Mouse (Mus musculus) midbrain, postnatal 0 days (tissue): ENCODE results near the gene Mmd. TPM values are rescaled to one million over a fixed set of nuclear protein-coding genes. Genes with fewer than 3 reads are reported as not detected.

Experiments
- ATAC-seq: fragments of 200-750 bp; cut with Nextera tagmentation; 2 replicates; pipeline ENCODE4 v1.8.0; 2017; ENCODE audit warnings: moderate number of reproducible peaks, mild to moderate bottlenecking, moderate TSS enrichment, moderate library complexity; ENCODE audit not compliant: low FRiP score
- DNase-seq: peaks from one replicate; pipeline ENCODE4 v3.0.0-alpha.2; 2015; ENCODE audit warnings: low spot score
- H3K27ac ChIP-seq: fragments of 300-500 bp; sonication (generic); 2 replicates; pipeline ENCODE4 v1.5.1; 2014; ENCODE audit warnings: low read depth, mild to moderate bottlenecking, low read length, mixed read lengths
- H3K27me3 ChIP-seq: fragments of 300-500 bp; sonication (generic); 2 replicates; pipeline ENCODE4 v1.6.1; 2014; ENCODE audit warnings: low read length, control low read depth, mixed read lengths; ENCODE audit not compliant: insufficient read depth
- H3K36me3 ChIP-seq: fragments of 300-500 bp; sonication (generic); 2 replicates; pipeline ENCODE4 v1.6.1; 2014; ENCODE audit warnings: low read length, control low read depth, mixed read lengths; ENCODE audit not compliant: insufficient read depth
- H3K4me1 ChIP-seq: fragments of 300-500 bp; sonication (generic); 2 replicates; pipeline ENCODE4 v1.6.1; 2014; ENCODE audit warnings: mild to moderate bottlenecking, control low read depth, antibody characterized with exemption, low read length, mixed read lengths; ENCODE audit not compliant: insufficient read depth
- H3K4me2 ChIP-seq: fragments of 300-500 bp; sonication (generic); 2 replicates; pipeline ENCODE4 v1.6.1; 2014; ENCODE audit warnings: low read depth, mild to moderate bottlenecking, low read length, mixed read lengths; ENCODE audit not compliant: poor library complexity, severe bottlenecking
- H3K4me3 ChIP-seq: fragments of 300-500 bp; sonication (generic); 2 replicates; pipeline ENCODE4 v1.5.1; 2014; ENCODE audit warnings: low read depth, mild to moderate bottlenecking, low read length, moderate library complexity
- H3K9ac ChIP-seq: fragments of 300-500 bp; sonication (generic); replicated peaks from 2 replicates; pipeline ENCODE4 v1.6.1; 2014; ENCODE audit warnings: mild to moderate bottlenecking, low read length, moderate library complexity, mixed read lengths; ENCODE audit not compliant: poor library complexity, severe bottlenecking
- H3K9me3 ChIP-seq: fragments of 300-500 bp; sonication (generic); 2 replicates; pipeline ENCODE4 v1.6.1; 2016; ENCODE audit warnings: low read length, control low read depth
- CTCF ChIP-seq: IDR thresholded peaks from 2 replicates; pipeline ENCODE4 v1.5.1; 2016; ENCODE audit warnings: antibody characterized with exemption, mild to moderate bottlenecking
- WGBS: fragments of 180-500 bp; shearing (Covaris S2); extraction: QIAGEN DNeasy Blood & Tissue Kit; methylation state at CpG from one replicate; pipeline ENCODE4 v1.1.7; 2014; 5-methylcytosine and 5-hydroxymethylcytosine counted together
- polyA plus RNA-seq: library from polyadenylated mRNA; unstranded; fragments of >200 nt; fragmentation: Nextera tagmentation; extraction: Ambion mirVana; gene quantifications from 2 replicates; pipeline ENCODE4 v1.2.1, GENCODE M21; 2015
- total RNA-seq: library from RNA; depleted of rRNA; stranded (reverse); fragments of >200 nt; gene quantifications from 2 replicates; pipeline ENCODE4 v1.2.3, GENCODE M21; 2014

The Mmd gene
- total and polyA plus RNA-seq, 2 experiments from 2014 or later = 130 to 223 TPM

- TF ChIP-seq CTCF = no peak
- no peak overlapping the region for H3K4me2 ChIP-seq
- no peak overlapping the region for H3K9ac ChIP-seq
- H3K36me3 ChIP-seq = no peaks in the 10 kb centered on the region
- H3K9me3 ChIP-seq = no peaks in the 10 kb centered on the region
- DNase-seq = no peak
- WGBS = 36% methylated on average over 12 of the region's 12 CpGs
- H3K27me3 ChIP-seq = no peaks in the 10 kb centered on the region
- 0 out of 2 replicates have a peak, but pooled peaks cover 2% of the 10 kb centered on the region for H3K4me1 ChIP-seq
- H3K4me3 ChIP-seq = no peak overlapping the region
- H3K27ac ChIP-seq = no peak overlapping the region
- no peak for ATAC-seq
These were observed 22.0 kb upstream of the Mmd start for GRCm38 (mm10) chr11:90227000-90227922.

DNA sequence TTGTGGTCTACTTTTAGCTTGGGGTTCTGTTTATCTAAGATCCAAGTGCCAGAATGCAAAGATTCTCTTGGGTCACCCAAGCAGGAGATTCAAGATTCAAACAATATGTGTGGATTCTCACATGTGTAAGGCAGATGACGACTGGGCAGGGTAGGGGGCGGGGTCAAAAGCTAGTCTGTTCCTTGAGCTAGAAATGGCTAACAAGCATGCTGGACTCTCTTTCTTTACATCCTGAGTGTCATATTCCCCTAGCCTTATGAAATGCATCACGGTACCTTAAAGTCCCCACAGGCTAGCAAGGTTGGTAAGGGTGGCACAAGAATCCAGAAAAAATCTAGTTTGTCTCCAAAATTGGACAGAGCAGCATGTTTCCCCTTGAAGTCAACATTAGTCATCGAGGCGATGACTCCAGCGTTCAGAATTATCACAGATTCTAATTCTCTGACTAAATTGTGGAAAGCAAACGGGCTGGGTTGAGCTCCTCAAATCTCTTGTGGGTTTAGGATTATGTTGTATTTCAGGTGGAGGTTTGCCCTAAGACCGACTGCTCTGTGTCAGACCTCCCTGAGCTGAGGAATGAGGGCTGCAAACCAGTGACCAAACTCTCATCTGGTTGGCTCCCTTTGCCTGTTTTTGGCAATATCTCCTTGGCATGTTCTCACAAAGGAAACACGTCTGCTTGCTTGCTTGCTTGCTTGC, 20.9 kb upstream of the Mmd start:
- 89% methylated on average over 9 of the region's 9 CpGs for WGBS
- Histone ChIP-seq H3K27ac (no peak overlapping the region), H3K36me3 (no peaks in the 10 kb centered on the region), H3K27me3 (no peaks in the 10 kb centered on the region), H3K9ac (no peak overlapping the region), H3K9me3 (no peaks in the 10 kb centered on the region), H3K4me1 (0 out of 2 replicates have a peak, but pooled peaks cover 7% of the 10 kb centered on the region), H3K4me3 (no peak overlapping the region), H3K4me2 (no peak overlapping the region)
- ATAC-seq (no peak), DNase-seq (no peak)
- no peak for TF ChIP-seq CTCF

GRCm38 (mm10) chr11:90229800-90230199, 19.5 kb upstream of the Mmd start:
- 0 out of 2 replicates have a peak, but pooled peaks cover 7% of the 10 kb centered on the region for H3K4me1 ChIP-seq
- H3K9me3 ChIP-seq = no peaks in the 10 kb centered on the region
- no peak overlapping the region for H3K27ac ChIP-seq
- DNase-seq (no peak), ATAC-seq (no peak)
- no peak overlapping the region for H3K9ac ChIP-seq
- H3K36me3 ChIP-seq = no peaks in the 10 kb centered on the region
- no peak for TF ChIP-seq CTCF
- H3K27me3 ChIP-seq = no peaks in the 10 kb centered on the region
- no peak overlapping the region for H3K4me3 ChIP-seq
- H3K4me2 ChIP-seq = no peak overlapping the region

GRCm38 (mm10) chr11:90230671-90231070, 18.6 kb upstream of the Mmd start:
- Histone ChIP-seq H3K4me2 (no peak overlapping the region), H3K36me3 (no peaks in the 10 kb centered on the region), H3K27ac (no peak overlapping the region), H3K4me1 (0 out of 2 replicates have a peak, but pooled peaks cover 7% of the 10 kb centered on the region), H3K9ac (no peak overlapping the region), H3K4me3 (no peak overlapping the region), H3K9me3 (no peaks in the 10 kb centered on the region), H3K27me3 (no peaks in the 10 kb centered on the region)
- WGBS = 58% methylated on average over 2 of the region's 2 CpGs
- ATAC-seq = no peak
- no peak for DNase-seq
- TF ChIP-seq CTCF = no peak

DNA sequence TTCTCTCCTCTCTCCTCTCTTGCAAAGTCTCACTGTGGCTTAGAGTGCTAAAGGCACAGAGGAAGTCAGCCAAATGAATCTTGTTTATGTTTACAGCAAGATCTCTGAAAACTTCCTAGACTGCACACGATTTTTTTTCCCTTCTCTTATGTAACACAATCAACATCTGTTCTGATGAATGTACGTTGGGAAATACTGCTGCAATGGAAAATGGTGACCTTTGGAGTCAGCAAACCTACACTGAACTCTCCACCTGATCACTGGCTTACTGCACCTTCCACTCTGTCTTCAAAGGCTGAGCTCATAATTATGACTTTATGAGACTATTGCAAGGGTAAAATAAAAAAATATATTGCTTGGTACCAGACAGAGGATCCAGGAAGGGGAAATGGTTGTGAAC, 17.6 kb upstream of the Mmd start:
- TF ChIP-seq CTCF = no peak
- Histone ChIP-seq H3K36me3 (no peaks in the 10 kb centered on the region), H3K4me3 (no peak overlapping the region), H3K9ac (no peak overlapping the region), H3K4me2 (no peak overlapping the region), H3K27ac (no peak overlapping the region), H3K9me3 (no peaks in the 10 kb centered on the region), H3K27me3 (no peaks in the 10 kb centered on the region), H3K4me1 (0 out of 2 replicates have a peak, but pooled peaks cover 7% of the 10 kb centered on the region)
- ATAC-seq (no peak), DNase-seq (no peak)
- 81% methylated on average over 2 of the region's 2 CpGs for WGBS

DNA sequence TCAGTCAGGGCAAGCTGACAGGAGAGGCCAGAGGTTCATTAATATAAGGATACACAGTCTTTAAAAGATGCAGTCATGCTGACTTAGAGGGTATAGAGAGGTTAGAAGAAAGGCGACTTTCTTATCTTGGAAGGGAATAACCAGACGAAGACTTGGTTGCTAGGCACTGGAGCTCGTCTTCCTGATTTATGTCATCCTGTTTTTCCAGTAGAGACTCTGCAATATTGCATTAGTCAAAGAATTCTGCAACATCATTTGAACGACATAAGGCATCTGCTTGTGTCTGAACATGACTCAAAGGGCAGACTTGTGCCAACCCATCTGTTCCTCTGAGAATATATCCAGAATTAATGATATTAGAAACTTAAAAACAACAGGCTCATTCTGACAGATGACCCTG, 16.6 kb upstream of the Mmd start:
- Histone ChIP-seq H3K4me3 (no peak overlapping the region), H3K27me3 (no peaks in the 10 kb centered on the region), H3K9ac (no peak overlapping the region), H3K4me2 (no peak overlapping the region), H3K4me1 (0 out of 2 replicates have a peak, but pooled peaks cover 7% of the 10 kb centered on the region), H3K9me3 (no peaks in the 10 kb centered on the region), H3K36me3 (no peaks in the 10 kb centered on the region), H3K27ac (no peak overlapping the region)
- 47% methylated on average over 4 of the region's 4 CpGs for WGBS
- ATAC-seq (no peak), DNase-seq (no peak)
- TF ChIP-seq CTCF = no peak
